Mouse (Mus musculus): Measurements from ENCODE around the gene Zfp784. TPM values are rescaled to one million over a fixed set of nuclear protein-coding genes. Genes with fewer than 3 reads are reported as not detected.
A peak's percentile ranks its signal among the peaks of the same experiment; 100 is the strongest.
"Not testable (repeated sequence)": the region's sequence is repeated elsewhere in the genome, so short reads cannot be mapped to it uniquely, and the experiment has no call there.

The Zfp784 gene
- total and polyA plus RNA-seq, 2 experiments, result 2.4 to 2.9 TPM

DNA sequence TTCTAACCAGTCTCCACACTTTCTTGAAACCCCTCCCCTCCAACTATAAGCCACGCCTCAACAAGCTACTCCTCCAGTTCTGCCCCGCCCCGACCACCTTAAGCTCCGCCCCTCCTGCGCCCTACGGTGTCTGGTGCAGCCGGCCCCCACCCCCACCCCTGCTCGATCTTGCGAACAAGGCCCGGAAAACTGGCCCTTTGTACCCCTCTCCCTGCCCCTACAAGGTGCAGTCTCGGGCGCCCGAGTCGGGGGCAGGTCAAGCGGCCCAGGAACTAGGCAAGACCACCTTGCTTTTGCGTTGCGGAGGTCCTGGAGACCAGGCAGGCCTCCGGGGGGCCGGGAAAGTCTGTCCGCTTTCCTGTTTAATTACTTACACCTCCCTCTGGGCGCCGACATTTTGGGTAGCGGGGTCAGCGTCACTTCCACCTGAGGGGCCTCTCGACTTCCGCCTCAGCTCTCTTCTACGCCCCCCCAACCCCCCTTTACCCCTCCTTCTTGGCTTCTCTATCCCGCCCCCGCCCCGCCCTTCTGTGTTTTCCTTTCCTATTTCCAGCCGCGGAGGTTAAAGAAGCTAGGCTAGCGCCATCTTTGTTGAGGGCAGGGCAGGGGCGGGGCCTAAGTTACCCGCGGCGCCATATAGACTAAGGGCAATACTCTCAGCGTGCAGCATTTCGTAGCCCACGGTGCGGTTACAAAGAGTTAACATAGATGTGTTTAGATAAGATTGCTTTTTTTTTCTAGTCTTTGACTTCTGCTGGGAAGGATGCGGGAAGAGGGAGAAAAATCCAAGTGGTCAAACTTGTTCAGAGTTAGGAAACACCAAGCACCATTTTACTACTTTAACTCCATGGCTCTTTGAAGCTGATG, 23.8 kb downstream of the Zfp784 start, which contains the start of the genes Zfp524 and Fiz1:
TSS of gene Zfp524 (plus strand) at position 165 of the 867 bp plus-strand sequence.
TSS of gene Fiz1 (minus strand) at position 447 of the 867 bp plus-strand sequence.
- peak; percentile 32; the same call in 1 of the 2 replicates for TF ChIP-seq POLR2A (IDR thresholded peaks at IDR 0.05; ENCODE audit: extremely low read depth, insufficient read depth, low read length)
- no peak for TF ChIP-seq CTCF (IDR thresholded peaks at IDR 0.05; ENCODE audit: low read depth, low read length)
- peak; percentile 87 for DNase-seq (ENCODE audit: extremely low read depth, low read depth, low spot score)
- Histone ChIP-seq H3K27me3 (ENCODE audit: control insufficient read depth, insufficient read depth, low read length) (no peaks in the 10 kb centered on the region), H3K79me2 (ENCODE audit: control insufficient read depth, insufficient read depth, low read length) (peaks cover 2% of the 10 kb centered on the region; the same call in 1 of the 2 replicates), H3K36me3 (ENCODE audit: control insufficient read depth, insufficient read depth, low read length) (peaks cover 12% of the 10 kb centered on the region), H3K4me3 (ENCODE audit: insufficient read depth, low read depth, low read length) (peak within 1 kb of the TSS; percentile 99), H3K9ac (ENCODE audit: low read depth, low read length) (peak within 1 kb of the TSS; percentile 98), H3K27ac (replicated peaks; ENCODE audit: insufficient read depth, low read depth, low read length) (peak within 1 kb of the TSS; percentile 99), H3K4me1 (ENCODE audit: control insufficient read depth, insufficient read depth, low read length) (peaks cover 1% of the 10 kb centered on the region; the same call in 1 of the 2 replicates)
- under 1% methylated on average over 42 of the region's 42 CpGs for whole genome bisulfite sequencing

DNA sequence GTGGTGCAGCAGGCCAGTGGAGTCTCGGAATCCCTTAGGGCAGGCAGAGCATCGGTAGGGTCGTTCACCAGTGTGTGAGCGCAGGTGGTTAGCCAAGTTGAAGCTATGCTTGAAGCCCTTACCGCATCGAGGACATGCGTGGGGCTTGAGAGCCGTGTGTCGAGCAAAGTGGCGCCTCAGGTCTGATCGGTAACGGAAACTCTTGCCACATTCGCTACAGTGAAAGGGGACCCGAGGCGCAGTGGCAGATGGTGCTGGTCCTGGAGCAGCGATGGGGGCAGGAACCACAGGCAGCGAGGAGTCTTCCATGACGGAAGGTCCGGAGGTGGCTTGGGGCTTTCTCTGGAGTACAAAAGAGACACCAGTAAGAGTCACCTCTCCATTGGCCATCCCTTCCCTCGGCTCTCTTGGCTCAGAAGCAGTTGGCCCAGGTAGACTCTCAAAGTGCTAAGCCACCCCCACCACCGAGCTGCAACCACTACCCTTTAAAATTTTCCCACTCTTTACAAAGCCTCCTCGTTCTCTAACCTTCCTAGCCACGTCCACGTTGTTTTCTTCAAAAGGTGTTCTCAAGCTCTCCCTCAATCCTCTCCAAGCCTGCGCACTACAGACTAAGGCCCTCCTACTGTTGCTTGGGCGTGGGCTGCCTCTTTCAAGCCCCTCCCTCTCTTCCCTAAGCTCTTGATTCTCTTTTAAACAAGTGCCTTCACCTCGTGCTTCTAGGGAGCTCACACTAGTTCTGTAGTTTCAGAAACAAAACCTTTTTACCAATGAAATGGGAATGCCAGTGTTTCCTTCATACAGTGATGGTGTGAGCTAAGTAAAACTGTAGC, 25.3 kb downstream of the Zfp784 start:
- peaks cover 28% of the 10 kb centered on the region for H3K36me3 ChIP-seq (ENCODE audit: control insufficient read depth, insufficient read depth, low read length)
- 94% methylated on average over 27 of the region's 27 CpGs for WGBS
- H3K27ac ChIP-seq (replicated peaks; ENCODE audit: insufficient read depth, low read depth, low read length), result no peak overlapping the region
- no peak for DNase-seq (ENCODE audit: extremely low read depth, low read depth, low spot score)
- H3K4me1 ChIP-seq (ENCODE audit: control insufficient read depth, insufficient read depth, low read length), result no peaks in the 10 kb centered on the region
- H3K27me3 ChIP-seq (ENCODE audit: control insufficient read depth, insufficient read depth, low read length), result no peaks in the 10 kb centered on the region
- no peak overlapping the region for H3K9ac ChIP-seq (ENCODE audit: low read depth, low read length)
- H3K79me2 ChIP-seq (ENCODE audit: control insufficient read depth, insufficient read depth, low read length), result peaks cover 2% of the 10 kb centered on the region; the same call in 1 of the 2 replicates
- H3K4me3 ChIP-seq (ENCODE audit: insufficient read depth, low read depth, low read length), result no peak overlapping the region
- TF ChIP-seq POLR2A (IDR thresholded peaks at IDR 0.05; ENCODE audit: extremely low read depth, insufficient read depth, low read length) (no peak), CTCF (IDR thresholded peaks at IDR 0.05; ENCODE audit: low read depth, low read length) (no peak)

DNA sequence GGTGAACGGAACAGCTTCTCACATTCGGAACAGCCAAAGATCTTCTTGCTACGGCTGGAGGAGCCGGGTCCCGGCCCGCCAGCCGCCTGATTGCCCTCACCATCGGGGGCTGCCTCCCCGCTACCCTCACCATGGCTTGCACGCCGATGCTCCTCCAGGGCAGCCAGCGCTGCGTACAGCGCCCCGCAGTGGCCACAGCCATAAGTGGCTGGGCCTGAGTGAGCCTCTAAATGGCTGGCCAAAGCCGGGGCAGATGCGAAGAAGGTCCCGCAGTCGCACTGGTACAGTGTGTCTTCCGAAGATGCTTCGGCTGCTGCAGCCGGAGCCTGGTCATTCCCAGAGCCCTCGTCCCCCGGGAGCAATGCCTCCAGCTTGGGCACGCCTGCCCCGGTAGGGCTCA, 30.0 kb downstream of the Zfp784 start:
- WGBS, result 98% methylated on average over 26 of the region's 26 CpGs
- H3K36me3 ChIP-seq (ENCODE audit: control insufficient read depth, insufficient read depth, low read length), result peaks cover 32% of the 10 kb centered on the region
- no peak for DNase-seq (ENCODE audit: extremely low read depth, low read depth, low spot score)

DNA sequence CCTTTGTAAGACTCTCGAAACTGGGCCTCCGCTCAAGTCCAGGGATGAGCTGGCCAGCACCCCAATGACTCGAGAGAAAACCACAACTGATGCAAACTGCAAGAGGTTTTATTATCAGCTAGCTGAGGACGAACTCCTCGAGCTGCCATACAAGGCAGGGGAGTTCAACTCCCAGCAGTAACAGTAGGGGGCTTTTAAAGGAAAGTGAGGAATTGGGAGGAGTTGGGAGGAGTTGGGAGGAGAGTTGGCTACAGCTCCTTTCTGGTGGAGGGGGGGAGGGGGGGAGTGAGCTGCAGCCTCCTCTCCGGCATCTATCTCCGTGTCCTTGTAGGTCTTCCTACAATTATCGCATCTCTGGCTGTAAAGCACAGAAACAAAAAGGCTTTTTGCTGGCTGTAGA, 35.4 kb downstream of the Zfp784 start:
- H3K27me3 ChIP-seq (ENCODE audit: control insufficient read depth, insufficient read depth, low read length); H3K79me2 ChIP-seq (ENCODE audit: control insufficient read depth, insufficient read depth, low read length); DNase-seq (ENCODE audit: extremely low read depth, low read depth, low spot score); H3K27ac ChIP-seq (replicated peaks; ENCODE audit: insufficient read depth, low read depth, low read length); H3K4me3 ChIP-seq (ENCODE audit: insufficient read depth, low read depth, low read length); H3K9ac ChIP-seq (ENCODE audit: low read depth, low read length); H3K4me1 ChIP-seq (ENCODE audit: control insufficient read depth, insufficient read depth, low read length); H3K36me3 ChIP-seq (ENCODE audit: control insufficient read depth, insufficient read depth, low read length): not testable (repeated sequence)
- 81% methylated on average over 8 of the region's 8 CpGs for WGBS

More for the DNA sequence above, 30.0 kb downstream of the Zfp784 start:
- H3K4me1 ChIP-seq (ENCODE audit: control insufficient read depth, insufficient read depth, low read length), result no peaks in the 10 kb centered on the region
- TF ChIP-seq CTCF (IDR thresholded peaks at IDR 0.05; ENCODE audit: low read depth, low read length) (no peak), POLR2A (IDR thresholded peaks at IDR 0.05; ENCODE audit: extremely low read depth, insufficient read depth, low read length) (no peak)
- H3K4me3 ChIP-seq (ENCODE audit: insufficient read depth, low read depth, low read length), result no peak overlapping the region
- H3K9ac ChIP-seq (ENCODE audit: low read depth, low read length), result no peak overlapping the region
- no peaks in the 10 kb centered on the region for H3K27me3 ChIP-seq (ENCODE audit: control insufficient read depth, insufficient read depth, low read length)
- no peaks in the 10 kb centered on the region for H3K79me2 ChIP-seq (ENCODE audit: control insufficient read depth, insufficient read depth, low read length)
- no peak overlapping the region for H3K27ac ChIP-seq (replicated peaks; ENCODE audit: insufficient read depth, low read depth, low read length)

DNA sequence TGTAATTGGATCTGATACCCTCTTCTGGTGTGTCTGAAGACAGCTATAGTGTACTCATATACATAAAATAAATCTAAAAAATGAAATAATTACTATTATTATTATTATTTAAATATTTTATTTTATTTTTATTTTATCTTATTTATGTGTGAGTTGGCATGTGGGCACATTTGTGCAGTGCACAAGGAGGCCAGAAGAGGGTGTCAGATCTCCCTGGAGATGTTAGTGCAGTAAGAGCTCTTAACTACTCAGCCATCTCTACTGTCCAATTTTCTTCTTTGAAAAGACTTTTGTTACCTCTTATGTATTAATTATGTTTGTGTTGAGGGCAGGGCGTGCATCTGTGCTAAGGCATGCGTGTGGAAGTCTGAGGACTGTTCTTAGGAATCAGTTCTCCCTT, 38.4 kb downstream of the Zfp784 start:
- no peaks in the 10 kb centered on the region for H3K79me2 ChIP-seq (ENCODE audit: control insufficient read depth, insufficient read depth, low read length)
- no peaks in the 10 kb centered on the region for H3K36me3 ChIP-seq (ENCODE audit: control insufficient read depth, insufficient read depth, low read length)
- peaks cover 4% of the 10 kb centered on the region; the same call in 1 of the 2 replicates for H3K4me1 ChIP-seq (ENCODE audit: control insufficient read depth, insufficient read depth, low read length)
- no peak overlapping the region for H3K4me3 ChIP-seq (ENCODE audit: insufficient read depth, low read depth, low read length)
- WGBS, result 81% methylated on average over 2 of the region's 2 CpGs
- no peak overlapping the region for H3K9ac ChIP-seq (ENCODE audit: low read depth, low read length)
- TF ChIP-seq POLR2A (IDR thresholded peaks at IDR 0.05; ENCODE audit: extremely low read depth, insufficient read depth, low read length) (no peak), CTCF (IDR thresholded peaks at IDR 0.05; ENCODE audit: low read depth, low read length) (peak; percentile 40; the same call in 1 of the 2 replicates)
- no peak for DNase-seq (ENCODE audit: extremely low read depth, low read depth, low spot score)
- no peak overlapping the region for H3K27ac ChIP-seq (replicated peaks; ENCODE audit: insufficient read depth, low read depth, low read length)
- H3K27me3 ChIP-seq (ENCODE audit: control insufficient read depth, insufficient read depth, low read length), result no peaks in the 10 kb centered on the region

Measured in liver, adult 2 months (tissue).